Mouse (Mus musculus): Measurements from ENCODE around the gene Wdr6. TPM values are rescaled to one million over a fixed set of nuclear protein-coding genes. Genes with fewer than 3 reads are reported as not detected.

Wdr6 gene
- polyA plus RNA-seq, 1 experiment from 2014 or later: 364 TPM

DNA sequence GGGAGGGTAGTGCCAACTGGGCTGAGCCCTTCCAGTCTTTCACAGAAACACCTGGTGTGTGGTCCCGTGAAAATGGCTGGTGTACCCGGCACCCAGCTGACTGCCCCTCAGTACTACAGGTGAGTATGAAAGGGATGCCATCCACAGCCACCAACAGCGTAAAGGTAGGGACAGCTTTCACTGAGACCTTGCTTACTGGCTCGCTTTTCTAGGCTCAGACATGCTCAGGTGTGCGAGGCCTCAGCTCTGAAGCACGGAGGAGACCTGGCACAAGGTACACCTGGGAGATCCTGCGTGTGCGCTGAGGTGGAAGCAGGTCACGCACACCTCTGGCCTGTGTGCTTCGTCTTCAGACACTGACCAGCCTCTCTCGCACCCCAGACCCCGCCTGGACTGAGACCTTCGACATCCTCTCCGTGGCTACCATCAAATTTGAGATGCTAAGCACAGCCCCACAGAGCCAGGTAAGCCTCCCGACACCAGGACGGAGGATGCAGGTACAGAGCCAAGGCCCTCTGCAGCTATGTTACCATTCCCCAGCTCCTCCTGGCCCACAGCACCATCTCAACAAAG, 7.1 kb downstream of the Wdr6 start:
- Histone ChIP-seq H3K4me1 (replicated peaks) (peaks cover 70% of the 10 kb centered on the region), H3K27ac (no peak overlapping the region), H3K36me3 (peaks cover 58% of the 10 kb centered on the region), H3K4me2 (replicated peaks) (0 out of 2 replicates have a peak overlapping the region, but pooled peaks have one; percentile 93), H3K9ac (replicated peaks) (no peak overlapping the region), H3K9me3 (no peaks in the 10 kb centered on the region), H3K27me3 (no peaks in the 10 kb centered on the region), H3K4me3 (replicated peaks) (no peak overlapping the region)
- ATAC-seq: no peak
- 94% methylated on average over 16 of the region's 16 CpGs for WGBS

DNA sequence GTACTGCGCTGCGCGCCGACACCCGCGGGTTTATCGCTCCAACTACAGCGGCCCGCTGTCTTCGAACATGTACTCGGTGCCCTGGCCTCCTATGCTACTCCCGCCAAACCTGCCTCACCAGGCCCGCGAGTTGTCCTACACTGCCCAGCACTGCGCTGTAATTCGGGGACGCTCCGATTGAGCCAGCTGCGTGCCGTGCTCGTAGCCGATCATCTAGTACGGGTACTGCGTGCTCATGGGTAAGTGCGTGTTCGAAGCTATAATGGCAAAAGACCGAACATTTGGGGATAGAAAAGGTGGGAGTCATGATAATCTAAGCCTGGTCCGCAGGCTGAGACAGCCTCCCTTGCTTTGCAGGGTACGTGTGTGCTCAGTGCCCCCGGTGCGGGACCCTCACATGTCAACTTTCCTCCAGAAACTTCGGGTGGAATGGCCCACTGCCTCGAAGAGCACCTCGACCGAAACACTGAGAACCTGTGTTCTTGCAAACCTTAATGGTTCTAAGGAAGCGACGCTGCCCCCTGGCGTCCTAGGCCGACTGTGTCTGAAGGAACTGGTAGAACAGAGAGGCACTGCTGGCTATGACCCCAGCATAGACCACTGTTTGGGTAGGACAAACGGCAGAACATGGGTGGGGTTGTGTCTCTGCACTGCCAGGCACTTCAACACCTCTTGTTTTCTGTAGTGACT, 8.2 kb downstream of the Wdr6 start:
- WGBS: 2% methylated on average over 40 of the region's 40 CpGs

DNA sequence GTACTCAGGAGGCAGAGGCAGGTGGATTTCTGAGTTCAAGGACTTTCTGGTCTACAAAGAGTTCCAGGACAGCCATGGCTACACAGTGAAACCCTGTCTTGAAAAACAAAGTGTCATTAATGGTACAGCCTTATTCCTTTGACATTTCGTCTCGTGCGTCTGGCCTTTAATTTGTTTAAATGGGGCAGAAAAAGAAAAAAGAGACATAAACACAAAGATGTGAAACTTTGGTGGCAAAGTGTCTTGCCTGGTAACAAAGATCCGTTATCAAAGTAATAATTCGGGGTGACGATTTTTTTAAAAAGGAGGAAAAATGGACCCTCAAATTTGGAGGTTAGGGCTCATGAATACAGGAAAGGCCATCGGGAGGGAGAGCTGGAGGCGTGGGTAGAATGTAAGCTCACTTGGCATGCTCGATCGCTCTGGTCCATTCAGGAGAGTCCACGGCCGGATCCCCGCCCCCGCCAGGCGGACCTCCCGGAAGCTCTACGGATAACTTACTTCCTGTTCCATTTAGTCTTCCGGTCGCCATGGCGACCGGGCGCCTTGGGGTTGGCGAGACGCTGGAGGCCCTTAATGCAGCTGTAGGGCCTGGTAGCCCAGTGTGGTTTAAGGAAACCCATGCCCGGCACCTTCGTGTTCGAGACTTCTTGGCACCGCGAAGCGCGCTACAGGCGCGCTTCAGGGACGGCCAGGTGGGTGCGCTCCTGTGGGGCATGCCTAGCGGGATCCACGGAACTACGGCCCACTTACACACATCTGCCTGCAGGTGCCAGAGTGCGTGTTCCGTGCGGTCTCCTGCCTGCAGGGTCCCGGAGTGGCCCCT, 8.9 kb downstream of the Wdr6 start, which contains the start of gene Dalrd3:
Gene Dalrd3, plus strand, starts transcription at position 506 of the 826 bp plus-strand sequence.
- H3K4me2 ChIP-seq (replicated peaks): peak within 1 kb of the TSS; percentile 94
- H3K4me1 ChIP-seq (replicated peaks): peaks cover 61% of the 10 kb centered on the region
- H3K9ac ChIP-seq (replicated peaks): peak within 1 kb of the TSS; percentile 71
- ATAC-seq: peak; percentile 74
- peak within 1 kb of the TSS; percentile 70 for H3K27ac ChIP-seq
- no peaks in the 10 kb centered on the region for H3K27me3 ChIP-seq
- WGBS: 6% methylated on average over 42 of the region's 42 CpGs
- no peaks in the 10 kb centered on the region for H3K9me3 ChIP-seq
- peak within 1 kb of the TSS; percentile 58 for H3K4me3 ChIP-seq (replicated peaks)
- H3K36me3 ChIP-seq: peaks cover 55% of the 10 kb centered on the region

More for the DNA sequence above, 8.2 kb downstream of the Wdr6 start:
- no peaks in the 10 kb centered on the region for H3K27me3 ChIP-seq
- peak overlapping the region; percentile 58 for H3K4me3 ChIP-seq (replicated peaks)
- peaks cover 55% of the 10 kb centered on the region for H3K36me3 ChIP-seq
- H3K4me1 ChIP-seq (replicated peaks): peaks cover 69% of the 10 kb centered on the region
- H3K9me3 ChIP-seq: no peaks in the 10 kb centered on the region
- H3K27ac ChIP-seq: peak overlapping the region; percentile 70
- ATAC-seq: no peak; the same call in 1 of the 2 replicates
- peak overlapping the region; percentile 71 for H3K9ac ChIP-seq (replicated peaks)
- peak overlapping the region; percentile 93 for H3K4me2 ChIP-seq (replicated peaks)

DNA sequence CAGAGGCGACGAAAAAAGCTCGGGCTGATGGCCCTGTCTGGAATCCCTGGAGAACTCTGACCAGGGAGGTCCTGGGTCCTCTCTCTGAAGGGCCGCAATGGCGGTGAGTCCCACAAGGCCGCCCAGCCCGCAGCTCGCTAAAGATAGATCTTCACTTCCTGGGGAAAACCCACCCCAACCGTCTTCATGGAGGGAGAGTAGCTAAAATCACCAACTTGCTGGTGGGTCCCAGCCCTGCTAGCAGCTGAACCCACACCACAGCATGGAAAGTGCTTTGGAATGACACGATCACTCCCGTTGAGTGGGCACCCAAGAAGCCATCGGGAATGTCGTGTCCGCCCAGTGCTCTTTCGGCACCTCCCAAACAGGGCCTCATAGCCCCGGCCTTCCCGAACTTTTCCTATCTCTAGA, 10.0 kb downstream of the Wdr6 start:
- H3K36me3 ChIP-seq: peaks cover 56% of the 10 kb centered on the region
- no peak for ATAC-seq
- WGBS: 82% methylated on average over 17 of the region's 17 CpGs
- peak overlapping the region; percentile 88 for H3K9ac ChIP-seq (replicated peaks)
- H3K27ac ChIP-seq: no peak overlapping the region
- H3K4me2 ChIP-seq (replicated peaks): peak overlapping the region; percentile 94
- H3K27me3 ChIP-seq: no peaks in the 10 kb centered on the region
- no peaks in the 10 kb centered on the region for H3K9me3 ChIP-seq
- peak overlapping the region; percentile 80; the same call in 1 of the 2 replicates for H3K4me3 ChIP-seq (replicated peaks)
- H3K4me1 ChIP-seq (replicated peaks): peaks cover 50% of the 10 kb centered on the region

DNA sequence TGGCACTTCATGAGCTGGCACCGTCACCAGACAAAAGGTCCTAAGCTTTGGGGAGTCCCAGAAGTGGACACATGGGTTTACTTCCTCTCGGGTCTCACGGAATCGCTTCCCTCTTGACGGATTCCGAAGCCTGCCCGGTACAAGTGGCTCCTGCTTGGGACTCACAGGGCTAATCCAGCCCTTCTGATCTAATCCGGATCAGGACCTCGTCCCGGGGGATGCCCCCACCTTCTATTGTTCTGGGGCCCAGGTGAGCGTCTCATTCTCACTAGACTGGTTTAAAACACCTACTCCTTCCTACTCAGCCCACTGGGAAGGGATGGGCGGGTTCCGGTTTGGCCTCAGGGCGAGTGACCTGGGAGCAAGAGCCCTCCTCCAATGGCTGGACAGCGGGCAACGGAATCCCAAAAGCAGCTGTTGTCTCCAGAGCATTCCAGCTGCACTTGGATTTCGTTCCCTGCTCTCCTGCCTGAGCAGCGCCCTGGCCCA, 10.6 kb downstream of the Wdr6 start:
- Histone ChIP-seq H3K4me1 (replicated peaks) (peaks cover 46% of the 10 kb centered on the region), H3K9me3 (no peaks in the 10 kb centered on the region), H3K36me3 (peaks cover 55% of the 10 kb centered on the region), H3K27ac (peak overlapping the region; percentile 97), H3K4me2 (replicated peaks) (peak overlapping the region; percentile 94), H3K27me3 (no peaks in the 10 kb centered on the region), H3K9ac (replicated peaks) (peak overlapping the region; percentile 88), H3K4me3 (replicated peaks) (peak overlapping the region; percentile 80)
- WGBS: 9% methylated on average over 18 of the region's 18 CpGs
- no peak for ATAC-seq

DNA sequence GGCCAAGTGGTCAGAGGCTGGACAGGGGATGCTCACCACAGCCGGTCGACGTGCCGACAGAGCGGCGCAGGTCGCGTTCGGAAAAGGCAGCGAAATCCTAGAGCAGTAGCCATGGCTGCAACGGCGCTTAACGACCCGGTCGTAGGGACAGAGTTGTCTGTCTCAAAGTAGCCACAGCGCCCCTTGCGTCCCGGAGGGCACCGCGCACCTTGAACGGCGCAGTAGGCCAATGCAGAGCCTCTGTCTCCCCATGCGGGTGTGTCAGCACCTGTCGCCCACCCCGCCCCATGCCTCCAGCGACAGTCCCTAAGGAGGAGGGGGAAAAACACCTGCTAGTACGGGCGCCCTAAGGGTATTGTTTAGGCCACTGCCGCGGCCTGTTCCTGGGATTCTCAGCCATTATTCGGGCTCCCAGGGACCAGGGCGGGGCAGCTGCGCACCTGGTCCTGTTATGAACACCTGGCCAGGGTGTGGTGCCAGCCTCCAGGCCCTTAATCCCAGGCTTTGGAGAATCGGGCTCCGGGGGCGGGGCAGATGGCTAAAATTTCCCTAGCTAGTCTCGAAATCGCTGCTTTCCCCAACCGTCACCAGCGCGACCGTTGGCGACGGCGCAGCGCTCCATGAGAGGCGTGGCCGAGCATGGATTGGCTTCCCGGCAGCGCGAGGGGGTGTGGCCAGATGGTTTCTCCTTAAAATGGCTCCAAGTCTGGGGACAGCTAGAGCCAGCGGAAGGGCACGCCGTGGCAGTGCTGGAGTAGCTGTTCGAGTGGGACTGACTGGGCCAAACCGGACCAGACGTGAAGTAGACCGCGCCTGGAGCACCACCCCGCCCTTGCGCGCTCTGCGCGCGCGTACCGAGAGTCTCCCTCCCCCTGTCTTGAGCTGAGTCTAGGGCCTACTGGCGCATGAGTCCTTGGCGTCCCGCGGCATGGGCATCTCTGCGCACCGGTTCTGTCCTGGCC, 11.4 kb downstream of the Wdr6 start, which contains the start of gene Ndufaf3:
Gene Ndufaf3, minus strand, starts transcription at position 620 of the 962 bp plus-strand sequence.
- H3K27ac ChIP-seq: peak within 1 kb of the TSS; percentile 97
- peak; percentile 85 for ATAC-seq
- H3K4me3 ChIP-seq (replicated peaks): peak within 1 kb of the TSS; percentile 80
- H3K4me2 ChIP-seq (replicated peaks): peak within 1 kb of the TSS; percentile 94
- no peaks in the 10 kb centered on the region for H3K27me3 ChIP-seq
- peaks cover 54% of the 10 kb centered on the region for H3K36me3 ChIP-seq
- H3K9me3 ChIP-seq: no peaks in the 10 kb centered on the region
- WGBS: under 1% methylated on average over 73 of the region's 73 CpGs
- peak within 1 kb of the TSS; percentile 88 for H3K9ac ChIP-seq (replicated peaks)
- H3K4me1 ChIP-seq (replicated peaks): peaks cover 42% of the 10 kb centered on the region

DNA sequence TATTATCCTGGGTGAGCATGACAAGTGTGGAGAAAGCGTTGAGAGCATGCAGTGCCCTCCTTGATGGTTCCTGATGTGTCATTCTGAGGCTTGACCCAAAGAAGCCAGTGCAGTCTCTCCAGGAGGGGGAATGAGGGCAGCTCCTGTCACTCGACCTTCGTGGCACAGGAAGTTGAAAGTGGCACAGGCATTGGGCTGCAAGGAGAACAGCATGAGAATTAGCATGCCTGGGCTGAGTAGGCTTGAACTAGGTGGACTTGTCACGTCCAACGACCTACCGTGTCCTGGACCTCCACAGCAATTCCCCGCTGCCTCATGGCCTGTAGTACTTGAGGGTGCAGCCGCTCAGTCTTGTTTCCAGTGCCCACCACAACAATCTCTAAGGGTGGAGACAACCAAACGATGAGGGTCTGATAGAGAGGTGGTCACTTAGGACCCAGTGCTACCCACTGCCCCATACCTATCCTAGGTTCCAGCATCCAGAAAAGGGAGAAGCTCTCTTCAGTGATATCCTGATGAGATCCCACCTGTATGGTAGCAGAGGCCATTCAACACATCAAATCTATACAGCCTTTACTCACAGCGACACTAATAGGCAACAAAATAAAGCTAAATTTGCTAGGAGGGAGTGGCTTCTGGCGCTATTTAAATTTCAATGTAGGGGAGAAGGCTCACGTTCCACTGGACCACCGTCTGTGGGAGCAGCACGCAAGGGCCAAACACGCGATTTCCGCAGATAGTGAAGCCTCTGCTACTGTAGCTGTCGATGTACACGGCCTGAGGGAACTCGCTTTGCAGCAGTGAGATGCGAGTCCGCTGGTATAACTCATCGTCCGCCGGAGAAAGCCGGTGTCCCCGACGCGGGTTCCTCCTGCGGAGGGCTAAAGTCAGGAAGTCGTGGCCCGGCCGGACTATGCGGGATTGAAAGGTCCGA, 12.4 kb downstream of the Wdr6 start:
- no peaks in the 10 kb centered on the region for H3K27me3 ChIP-seq
- peak overlapping the region; percentile 94 for H3K4me2 ChIP-seq (replicated peaks)
- H3K4me1 ChIP-seq (replicated peaks): peaks cover 50% of the 10 kb centered on the region
- no peaks in the 10 kb centered on the region for H3K9me3 ChIP-seq
- H3K36me3 ChIP-seq: peaks cover 52% of the 10 kb centered on the region
- peak overlapping the region; percentile 88 for H3K9ac ChIP-seq (replicated peaks)
- H3K4me3 ChIP-seq (replicated peaks): peak overlapping the region; percentile 80
- WGBS: 13% methylated on average over 35 of the region's 35 CpGs
- ATAC-seq: no peak
- peak overlapping the region; percentile 97 for H3K27ac ChIP-seq

DNA sequence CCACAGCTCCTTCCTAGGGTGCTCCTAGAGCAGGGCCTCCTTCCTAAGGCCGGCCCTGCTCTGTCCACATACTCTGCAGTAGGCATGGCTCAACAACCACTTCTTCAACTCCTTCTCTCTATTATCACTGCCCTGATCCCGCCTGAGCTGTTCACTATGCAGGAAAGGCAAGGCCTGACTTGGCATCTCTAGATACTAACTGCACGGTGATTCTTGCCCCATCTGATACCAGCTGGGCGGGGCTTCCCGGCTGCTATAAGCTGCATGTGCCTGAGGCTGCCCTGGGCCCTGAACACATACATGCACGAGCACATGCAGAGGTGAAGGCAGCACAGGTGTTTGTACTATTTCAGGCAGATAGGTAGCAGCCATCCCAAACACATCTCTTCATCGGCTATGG, 14.4 kb downstream of the Wdr6 start:
- Histone ChIP-seq H3K4me2 (replicated peaks) (no peak overlapping the region), H3K4me1 (replicated peaks) (peaks cover 39% of the 10 kb centered on the region), H3K36me3 (peaks cover 52% of the 10 kb centered on the region), H3K9me3 (no peaks in the 10 kb centered on the region), H3K27ac (no peak overlapping the region), H3K4me3 (replicated peaks) (no peak overlapping the region), H3K27me3 (no peaks in the 10 kb centered on the region), H3K9ac (replicated peaks) (no peak overlapping the region)
- 96% methylated on average over 7 of the region's 7 CpGs for WGBS
- ATAC-seq: no peak

DNA sequence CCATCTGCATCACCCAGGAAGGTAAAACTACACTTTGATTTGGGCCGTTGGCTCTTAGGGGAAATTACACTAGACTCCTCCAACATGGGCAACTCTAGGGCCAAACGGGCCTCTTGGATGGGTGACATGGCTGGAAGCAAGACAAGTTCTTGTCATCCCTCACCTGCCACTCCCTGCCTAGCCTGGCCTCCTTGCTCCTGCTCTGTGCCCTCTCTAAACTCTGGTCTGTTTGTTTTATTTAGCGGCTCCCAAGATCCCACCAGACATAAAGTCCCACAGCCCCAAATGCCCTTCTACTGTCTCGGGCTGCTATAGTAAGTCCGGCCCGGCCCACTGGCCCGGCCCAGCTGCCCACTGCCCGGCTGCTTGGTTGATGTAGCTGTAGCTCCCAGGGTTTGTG, 14.9 kb downstream of the Wdr6 start:
- H3K36me3 ChIP-seq: peaks cover 56% of the 10 kb centered on the region
- H3K9ac ChIP-seq (replicated peaks): no peak overlapping the region
- WGBS: 95% methylated on average over 8 of the region's 8 CpGs
- H3K27ac ChIP-seq: no peak overlapping the region
- ATAC-seq: no peak
- no peaks in the 10 kb centered on the region for H3K27me3 ChIP-seq
- H3K4me2 ChIP-seq (replicated peaks): no peak overlapping the region
- no peak overlapping the region for H3K4me3 ChIP-seq (replicated peaks)
- peaks cover 36% of the 10 kb centered on the region for H3K4me1 ChIP-seq (replicated peaks)
- H3K9me3 ChIP-seq: no peaks in the 10 kb centered on the region

DNA sequence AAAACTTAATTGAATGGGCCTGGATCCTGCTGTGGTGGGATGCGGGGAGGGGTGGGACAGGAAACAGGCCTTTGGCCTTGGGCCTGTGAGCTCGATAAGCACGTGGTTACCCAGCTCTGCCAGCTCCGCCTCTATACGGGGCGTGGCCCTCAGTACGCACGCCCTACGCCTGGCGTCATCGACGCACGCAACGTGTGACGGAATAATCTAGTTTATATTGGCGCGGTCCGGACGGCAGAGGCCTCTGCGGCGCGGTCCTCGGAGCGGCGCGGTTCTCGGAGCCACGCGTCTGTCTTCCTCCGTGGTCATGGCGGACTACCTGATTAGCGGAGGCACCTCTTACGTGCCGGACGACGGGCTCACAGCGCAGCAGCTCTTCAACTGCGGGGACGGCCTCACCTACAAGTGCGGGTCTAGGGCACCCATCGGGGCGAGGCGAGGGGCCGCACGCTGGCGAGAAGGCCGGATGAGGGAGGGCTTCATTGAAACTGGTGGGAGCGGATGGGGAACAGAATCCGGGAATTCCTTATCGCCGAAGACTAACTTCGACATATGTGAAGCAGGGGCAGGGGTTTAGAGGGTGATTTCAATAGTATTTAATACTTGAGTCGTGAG, 18.2 kb downstream of the Wdr6 start, which contains the start of gene Impdh2:
Gene Impdh2, plus strand, starts transcription at position 60 of the 615 bp plus-strand sequence.
- peaks cover 14% of the 10 kb centered on the region for H3K4me1 ChIP-seq (replicated peaks)
- H3K9ac ChIP-seq (replicated peaks): peak within 1 kb of the TSS; percentile 82
- peak within 1 kb of the TSS; percentile 59 for H3K4me3 ChIP-seq (replicated peaks)
- H3K27me3 ChIP-seq: no peaks in the 10 kb centered on the region
- no peaks in the 10 kb centered on the region for H3K9me3 ChIP-seq
- under 1% methylated on average over 53 of the region's 53 CpGs for WGBS
- H3K4me2 ChIP-seq (replicated peaks): peak within 1 kb of the TSS; percentile 80
- peaks cover 79% of the 10 kb centered on the region for H3K36me3 ChIP-seq
- peak; percentile 99 for ATAC-seq
- H3K27ac ChIP-seq: peak within 1 kb of the TSS; percentile 74
